Mouse (Mus musculus): Measurements from ENCODE around the gene Fhl3.

Fhl3 gene

GRCm38 (mm10) chr4:124736952-124737351 lies 36.5 kb downstream of the Fhl3 start:
- Histone ChIP-seq H3K36me3 (ENCODE audit: insufficient read depth, low read length) (peaks cover 19% of the 10 kb centered on the region), H3K4me1 (replicated peaks; ENCODE audit: low read depth, low read length) (peaks cover 47% of the 10 kb centered on the region), H3K9me3 (ENCODE audit: low read length) (no peaks in the 10 kb centered on the region), H3K27me3 (ENCODE audit: insufficient read depth, low read length) (no peaks in the 10 kb centered on the region), H3K4me3 (replicated peaks; ENCODE audit: low read length) (no peak overlapping the region)
- TF ChIP-seq NANOG (IDR thresholded peaks at IDR 0.05; ENCODE audit: borderline replicate concordance, low read length) (no peak), POU5F1 (IDR thresholded peaks at IDR 0.05; ENCODE audit: borderline replicate concordance, low read length) (no peak), CTCF (conservative IDR thresholded peaks at IDR 0.05; ENCODE audit: low read length) (no peak)

GRCm38 (mm10) chr4:124737486-124737885 lies 37.0 kb downstream of the Fhl3 start:
- H3K4me3 ChIP-seq (replicated peaks; ENCODE audit: low read length), result no peak overlapping the region
- peaks cover 53% of the 10 kb centered on the region for H3K4me1 ChIP-seq (replicated peaks; ENCODE audit: low read depth, low read length)
- TF ChIP-seq NANOG (IDR thresholded peaks at IDR 0.05; ENCODE audit: borderline replicate concordance, low read length) (no peak), CTCF (conservative IDR thresholded peaks at IDR 0.05; ENCODE audit: low read length) (no peak; the same call in 1 of the 2 replicates), POU5F1 (IDR thresholded peaks at IDR 0.05; ENCODE audit: borderline replicate concordance, low read length) (no peak)
- peaks cover 14% of the 10 kb centered on the region for H3K36me3 ChIP-seq (ENCODE audit: insufficient read depth, low read length)
- H3K27me3 ChIP-seq (ENCODE audit: insufficient read depth, low read length), result no peaks in the 10 kb centered on the region
- no peaks in the 10 kb centered on the region for H3K9me3 ChIP-seq (ENCODE audit: low read length)

GRCm38 (mm10) chr4:124738013-124738412 lies 37.5 kb downstream of the Fhl3 start:
- H3K4me3 ChIP-seq (replicated peaks; ENCODE audit: low read length), result no peak overlapping the region
- H3K27me3 ChIP-seq (ENCODE audit: insufficient read depth, low read length), result no peaks in the 10 kb centered on the region; the same call in 1 of the 2 replicates
- no peaks in the 10 kb centered on the region for H3K9me3 ChIP-seq (ENCODE audit: low read length)
- no peak for TF ChIP-seq NANOG (IDR thresholded peaks at IDR 0.05; ENCODE audit: borderline replicate concordance, low read length)
- no peak for TF ChIP-seq POU5F1 (IDR thresholded peaks at IDR 0.05; ENCODE audit: borderline replicate concordance, low read length)
- H3K4me1 ChIP-seq (replicated peaks; ENCODE audit: low read depth, low read length), result peaks cover 57% of the 10 kb centered on the region
- H3K36me3 ChIP-seq (ENCODE audit: insufficient read depth, low read length), result peaks cover 9% of the 10 kb centered on the region

GRCm38 (mm10) chr4:124738783-124739182 lies 38.3 kb downstream of the Fhl3 start:
- Histone ChIP-seq H3K4me1 (replicated peaks; ENCODE audit: low read depth, low read length) (peaks cover 57% of the 10 kb centered on the region), H3K36me3 (ENCODE audit: insufficient read depth, low read length) (peaks cover under 1% of the 10 kb centered on the region), H3K27me3 (ENCODE audit: insufficient read depth, low read length) (peaks cover 4% of the 10 kb centered on the region; the same call in 1 of the 2 replicates), H3K9me3 (ENCODE audit: low read length) (no peaks in the 10 kb centered on the region), H3K4me3 (replicated peaks; ENCODE audit: low read length) (no peak overlapping the region)
- no peak for TF ChIP-seq CTCF (conservative IDR thresholded peaks at IDR 0.05; ENCODE audit: low read length)
- TF ChIP-seq NANOG (IDR thresholded peaks at IDR 0.05; ENCODE audit: borderline replicate concordance, low read length), result no peak
- TF ChIP-seq POU5F1 (IDR thresholded peaks at IDR 0.05; ENCODE audit: borderline replicate concordance, low read length), result no peak

GRCm38 (mm10) chr4:124741376-124742343 lies 41.2 kb downstream of the Fhl3 start, which contains the start of gene Inpp5b:
Gene Inpp5b (plus strand): TSS chr4:124741850.
- H3K4me3 ChIP-seq (replicated peaks; ENCODE audit: low read length), result peak within 1 kb of the TSS; percentile 74
- peaks cover 14% of the 10 kb centered on the region; the same call in 1 of the 2 replicates for H3K27me3 ChIP-seq (ENCODE audit: insufficient read depth, low read length)
- H3K9me3 ChIP-seq (ENCODE audit: low read length), result no peaks in the 10 kb centered on the region
- H3K4me1 ChIP-seq (replicated peaks; ENCODE audit: low read depth, low read length), result peaks cover 52% of the 10 kb centered on the region
- H3K36me3 ChIP-seq (ENCODE audit: insufficient read depth, low read length), result peaks cover 6% of the 10 kb centered on the region; the same call in 1 of the 2 replicates
- no peak for TF ChIP-seq CTCF (conservative IDR thresholded peaks at IDR 0.05; ENCODE audit: low read length)

- Histone ChIP-seq H3K4me3 (replicated peaks; ENCODE audit: low read length) (no peak overlapping the region), H3K4me1 (replicated peaks; ENCODE audit: low read depth, low read length) (peaks cover 49% of the 10 kb centered on the region), H3K27me3 (ENCODE audit: insufficient read depth, low read length) (peaks cover 14% of the 10 kb centered on the region; the same call in 1 of the 2 replicates), H3K36me3 (ENCODE audit: insufficient read depth, low read length) (peaks cover 6% of the 10 kb centered on the region; the same call in 1 of the 2 replicates), H3K9me3 (ENCODE audit: low read length) (no peaks in the 10 kb centered on the region)
- no peak for TF ChIP-seq NANOG (IDR thresholded peaks at IDR 0.05; ENCODE audit: borderline replicate concordance, low read length)
- TF ChIP-seq POU5F1 (IDR thresholded peaks at IDR 0.05; ENCODE audit: borderline replicate concordance, low read length), result no peak
- no peak for TF ChIP-seq CTCF (conservative IDR thresholded peaks at IDR 0.05; ENCODE audit: low read length)
Measured at GRCm38 (mm10) chr4:124742839-124743238, 42.3 kb downstream of the Fhl3 start.

GRCm38 (mm10) chr4:124746577-124746976 lies 46.1 kb downstream of the Fhl3 start:
- H3K27me3 ChIP-seq (ENCODE audit: insufficient read depth, low read length), result peaks cover 14% of the 10 kb centered on the region; the same call in 1 of the 2 replicates
- peaks cover 6% of the 10 kb centered on the region; the same call in 1 of the 2 replicates for H3K36me3 ChIP-seq (ENCODE audit: insufficient read depth, low read length)
- no peak overlapping the region for H3K4me3 ChIP-seq (replicated peaks; ENCODE audit: low read length)
- peaks cover 34% of the 10 kb centered on the region for H3K4me1 ChIP-seq (replicated peaks; ENCODE audit: low read depth, low read length)
- H3K9me3 ChIP-seq (ENCODE audit: low read length), result no peaks in the 10 kb centered on the region
- TF ChIP-seq CTCF (conservative IDR thresholded peaks at IDR 0.05; ENCODE audit: low read length), result no peak
- no peak for TF ChIP-seq NANOG (IDR thresholded peaks at IDR 0.05; ENCODE audit: borderline replicate concordance, low read length)

- TF ChIP-seq POU5F1 (IDR thresholded peaks at IDR 0.05; ENCODE audit: borderline replicate concordance, low read length) (no peak), CTCF (conservative IDR thresholded peaks at IDR 0.05; ENCODE audit: low read length) (no peak), NANOG (IDR thresholded peaks at IDR 0.05; ENCODE audit: borderline replicate concordance, low read length) (no peak)
- no peak overlapping the region for H3K4me3 ChIP-seq (replicated peaks; ENCODE audit: low read length)
- peaks cover 31% of the 10 kb centered on the region for H3K4me1 ChIP-seq (replicated peaks; ENCODE audit: low read depth, low read length)
- peaks cover 14% of the 10 kb centered on the region; the same call in 1 of the 2 replicates for H3K27me3 ChIP-seq (ENCODE audit: insufficient read depth, low read length)
- H3K9me3 ChIP-seq (ENCODE audit: low read length), result no peaks in the 10 kb centered on the region
- H3K36me3 ChIP-seq (ENCODE audit: insufficient read depth, low read length), result peaks cover 6% of the 10 kb centered on the region; the same call in 1 of the 2 replicates
Measured at GRCm38 (mm10) chr4:124747851-124748250, 47.4 kb downstream of the Fhl3 start.
